Mouse (Mus musculus) heart, adult 8-10 months (tissue): ENCODE data around the gene Kcna2. TPM values are rescaled to one million over a fixed set of nuclear protein-coding genes. Genes with fewer than 3 reads are reported as not detected.
A peak's percentile ranks its signal among the peaks of the same experiment; 100 is the strongest.

Source experiments
- DNase-seq: peaks from one replicate; pipeline ENCODE4 v3.0.0; 2022; ENCODE audit warnings: low spot score
- total RNA-seq, 4 experiments: library from RNA; stranded (reverse); gene quantifications; 2 replicates each; pipeline ENCODE4 v1.2.4; 2022

Gene Kcna2
- total RNA-seq, 4 experiments from 2014 or later = 1.2 to 1.7 (median 1.3) TPM

DNA sequence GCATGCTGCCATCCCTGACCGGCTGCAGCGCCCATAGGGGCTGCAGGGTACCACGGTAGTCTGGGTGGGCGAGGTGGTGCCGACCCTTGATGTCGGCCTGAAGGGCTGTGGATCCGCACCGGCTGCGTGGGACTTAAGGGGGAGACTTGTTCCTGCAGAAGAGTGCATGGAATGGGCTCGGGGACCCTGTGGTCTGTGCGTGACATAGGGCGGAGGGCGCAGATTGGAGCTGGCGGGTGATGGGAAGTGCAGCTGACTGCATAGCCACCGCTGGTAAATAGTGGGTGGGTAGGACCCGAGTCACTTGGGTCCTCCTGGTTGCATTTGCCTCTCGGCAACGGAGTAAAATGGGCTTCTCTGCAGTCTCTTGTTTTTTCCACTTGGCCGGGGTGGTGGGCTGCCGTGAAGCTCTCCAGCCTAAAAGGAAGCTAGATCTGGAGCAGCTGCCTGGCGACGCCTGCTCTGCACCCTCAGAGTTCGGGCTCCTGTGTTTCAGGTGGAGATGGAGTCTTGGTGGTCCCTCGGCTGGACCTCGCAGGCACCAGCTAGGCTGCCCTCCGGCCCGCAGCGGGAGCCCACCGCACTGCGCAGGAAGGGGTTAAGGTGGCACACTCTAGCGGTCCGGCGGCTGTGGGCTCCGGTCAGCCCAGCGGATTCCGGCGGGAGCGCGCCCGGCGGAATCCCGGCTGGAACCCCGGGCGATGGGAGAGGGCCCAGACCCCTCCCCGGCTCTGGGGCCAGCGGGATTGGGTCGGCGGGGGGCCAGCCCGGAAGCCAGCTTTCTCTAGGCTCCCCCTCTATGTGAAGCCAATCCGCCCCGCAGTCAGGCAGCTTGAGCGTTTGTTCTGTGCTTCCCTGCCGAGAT, 1.1 kb downstream of the Kcna2 start:
- no peak for DNase-seq

GRCm38 (mm10) chr3:107103041-107103440, 2.1 kb downstream of the Kcna2 start:
- no peak for DNase-seq

DNA sequence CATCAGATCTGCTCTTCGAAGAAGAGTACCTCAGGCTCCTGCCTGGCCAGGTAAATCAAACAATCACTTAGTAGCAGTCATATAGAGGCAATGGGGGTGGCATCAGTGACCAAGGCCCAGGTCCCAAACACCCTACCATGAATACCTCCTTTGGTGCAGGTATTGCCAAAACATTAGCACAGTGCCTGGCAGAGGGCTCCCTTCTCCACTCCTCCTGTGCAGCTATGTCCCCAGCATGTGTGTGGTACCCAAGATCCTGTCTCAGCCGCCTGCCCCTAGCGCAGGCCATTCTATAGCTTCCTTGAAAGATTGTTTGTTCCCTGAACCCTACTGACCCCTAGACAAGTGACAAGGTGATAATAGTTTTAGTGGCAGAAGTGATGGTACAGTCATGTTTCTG, 2.5 kb downstream of the Kcna2 start:
- no peak for DNase-seq

- DNase-seq = no peak
These were observed 5.0 kb downstream of the Kcna2 start for GRCm38 (mm10) chr3:107105986-107106385.

DNA sequence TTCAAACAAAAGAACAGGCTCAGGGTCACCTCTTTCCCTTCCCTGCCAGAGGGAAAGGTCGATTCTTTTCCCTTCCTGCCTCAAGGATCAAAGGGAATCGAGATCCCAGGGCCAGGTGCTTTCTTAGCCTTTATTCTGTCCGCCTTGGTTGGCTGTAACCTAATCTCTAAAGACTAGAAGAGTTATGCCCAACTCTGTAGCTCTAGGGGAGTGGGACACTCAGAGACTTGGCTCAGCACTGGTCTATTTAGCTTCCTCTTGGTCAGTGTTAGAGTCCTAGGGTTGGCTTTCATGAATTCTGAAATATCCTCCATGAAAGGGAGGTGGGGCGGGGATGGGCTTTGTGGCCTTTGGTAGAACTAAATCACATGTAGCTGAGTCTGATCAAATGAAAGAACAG, 11.6 kb downstream of the Kcna2 start:
- no peak for DNase-seq

DNA sequence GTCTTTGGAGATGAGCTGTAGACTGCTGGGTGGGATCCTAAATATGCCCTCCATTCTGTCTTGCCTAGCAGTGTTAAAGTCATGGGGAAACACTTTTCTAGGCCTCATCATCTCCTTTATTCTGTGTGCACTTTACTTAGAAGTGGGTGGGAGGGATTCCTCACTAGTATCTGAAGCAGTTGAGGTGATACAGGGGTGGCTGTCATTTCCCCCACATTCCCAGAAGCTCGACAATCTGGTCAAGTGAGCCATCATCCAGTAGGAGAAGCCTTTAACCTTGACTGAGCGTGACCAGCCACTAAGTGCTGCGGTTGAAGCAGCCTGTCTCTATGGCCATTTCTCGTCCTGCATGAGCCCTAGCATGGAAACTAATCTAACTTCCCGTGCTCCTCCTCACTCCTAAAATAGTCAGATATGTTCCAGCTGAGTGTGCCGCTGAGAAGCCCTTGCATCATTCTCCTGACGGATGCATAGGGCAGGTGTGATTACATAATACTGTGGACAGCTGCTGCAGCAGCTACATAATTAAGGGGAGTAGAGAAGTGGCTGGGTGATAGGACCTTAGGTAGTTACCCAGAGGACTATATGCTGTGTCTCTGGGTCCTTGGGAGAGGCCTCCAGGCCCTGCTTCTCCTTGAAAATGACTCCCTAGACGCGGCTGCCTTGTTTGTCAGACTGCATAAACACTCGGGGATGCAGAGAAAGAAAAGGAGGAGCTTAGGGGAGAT, 12.2 kb downstream of the Kcna2 start:
- no peak for DNase-seq

GRCm38 (mm10) chr3:107113771-107114737, 13.1 kb downstream of the Kcna2 start:
- DNase-seq = peak; percentile 32

DNA sequence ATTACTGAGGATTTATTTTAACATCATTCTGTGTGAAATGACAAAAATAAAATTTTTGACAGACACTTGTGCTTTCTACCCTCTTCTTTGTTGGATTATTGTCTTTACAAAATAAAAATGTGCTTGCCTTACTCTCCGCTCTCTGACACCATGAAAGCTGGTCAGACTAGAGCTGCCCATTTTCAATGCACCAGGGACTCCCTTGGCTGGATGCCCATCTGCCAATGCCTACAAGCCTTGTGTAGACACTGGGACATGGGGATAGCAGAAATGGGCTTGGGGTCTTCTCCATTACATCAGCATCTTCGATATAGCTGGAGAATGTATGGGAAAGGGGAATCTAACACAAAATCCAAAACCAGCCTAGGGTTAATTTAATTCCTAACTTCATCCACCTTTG, 14.0 kb downstream of the Kcna2 start:
- DNase-seq = no peak

GRCm38 (mm10) chr3:107115746-107116145, 14.8 kb downstream of the Kcna2 start:
- no peak for DNase-seq

DNA sequence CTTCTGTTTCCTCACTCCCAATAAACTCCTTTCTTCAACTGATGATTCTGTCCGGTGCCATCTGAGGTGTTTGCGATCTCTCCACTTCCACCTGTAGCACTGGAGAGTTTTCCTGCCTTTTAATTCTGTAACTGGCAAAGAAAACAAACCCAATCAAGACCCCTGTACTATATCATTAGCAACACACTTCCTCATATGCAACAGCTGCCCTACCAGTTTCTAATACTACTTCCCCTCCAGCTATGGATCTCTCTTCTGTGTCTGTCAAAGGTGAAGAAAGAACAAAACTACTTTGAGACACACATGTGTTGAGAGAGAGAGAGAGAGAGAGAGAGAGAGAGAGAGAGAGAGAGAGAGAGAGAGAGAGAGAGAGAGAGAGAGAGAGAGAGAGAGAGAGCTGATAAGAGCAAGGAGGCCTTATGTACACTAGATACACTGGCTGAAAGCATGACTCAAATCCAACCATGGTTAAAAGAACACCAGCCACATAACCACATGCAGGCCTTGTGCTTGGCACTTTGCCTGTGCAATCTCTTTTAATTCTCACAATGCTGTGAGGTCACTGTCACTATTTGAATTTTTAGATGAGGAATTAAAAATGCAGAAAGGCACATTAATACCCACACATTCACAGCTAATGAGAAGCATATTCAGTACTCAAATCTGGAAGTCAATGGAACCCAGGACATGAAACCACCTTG, 19.1 kb downstream of the Kcna2 start:
- no peak for DNase-seq

GRCm38 (mm10) chr3:107122306-107122705, 21.4 kb downstream of the Kcna2 start:
- DNase-seq = no peak

- no peak for DNase-seq
These were observed 26.7 kb downstream of the Kcna2 start for GRCm38 (mm10) chr3:107127667-107128066.

DNA sequence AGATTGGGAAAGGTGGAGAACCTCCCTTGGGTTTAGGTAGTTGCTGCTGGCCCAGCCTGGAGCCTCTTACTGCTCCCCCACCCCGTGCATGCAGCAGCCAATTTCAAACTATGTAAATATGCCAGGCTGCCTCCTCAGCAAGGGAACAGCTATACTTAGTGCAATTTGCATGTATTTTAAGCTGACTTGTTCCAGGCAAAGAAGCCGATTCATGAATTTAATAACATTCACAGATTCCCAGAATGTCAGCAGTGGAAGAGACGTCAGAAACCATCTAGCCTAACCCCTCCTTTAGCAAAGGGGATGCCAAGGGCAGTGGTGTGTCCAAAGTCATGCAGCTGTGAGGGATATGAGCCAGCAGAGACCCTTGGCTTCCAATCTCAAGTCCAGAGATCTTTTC, 27.5 kb downstream of the Kcna2 start:
- DNase-seq = no peak

DNA sequence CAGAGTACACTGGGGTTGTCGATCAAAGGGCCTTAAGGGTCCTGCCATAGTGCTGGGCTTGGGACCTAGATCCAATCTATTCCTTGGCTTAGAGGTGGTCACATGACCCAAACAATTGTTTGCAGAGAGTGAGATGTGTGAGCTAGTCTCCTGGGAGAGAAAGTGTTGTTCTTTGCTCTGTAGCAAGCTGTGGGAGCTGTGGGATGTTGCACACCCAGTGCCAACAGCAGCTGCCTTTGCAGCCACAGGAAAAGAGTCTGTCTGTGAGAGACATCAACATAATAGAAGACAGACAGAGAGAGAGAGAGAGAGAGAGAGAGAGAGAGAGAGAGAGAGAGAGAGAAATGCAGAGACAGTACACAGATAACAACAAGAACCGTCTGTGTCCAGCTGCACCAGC, 28.3 kb downstream of the Kcna2 start:
- DNase-seq = no peak

- peak; percentile 48 for DNase-seq
These were observed 29.8 kb downstream of the Kcna2 start for GRCm38 (mm10) chr3:107130661-107131326.

- no peak for DNase-seq
These were observed 30.9 kb downstream of the Kcna2 start for GRCm38 (mm10) chr3:107131846-107132245.

DNA sequence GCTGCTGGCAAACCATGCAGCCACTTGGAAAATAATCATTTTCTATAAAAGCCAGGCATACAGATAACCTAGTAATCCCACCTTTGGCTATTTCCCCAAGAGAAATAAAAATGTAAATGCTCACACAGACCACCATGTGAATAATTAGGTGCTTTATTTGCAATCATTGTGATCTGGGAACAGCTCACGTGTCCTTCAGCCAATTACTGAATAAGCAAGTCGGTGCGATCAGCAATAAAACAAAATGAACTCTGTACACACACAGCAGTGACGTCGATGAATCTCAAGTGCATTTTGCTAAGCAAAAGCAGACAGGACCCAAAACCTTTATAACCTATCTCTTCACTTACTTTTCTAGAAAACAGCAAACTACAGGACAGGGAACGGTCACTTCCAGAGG, 31.7 kb downstream of the Kcna2 start:
- DNase-seq = no peak

GRCm38 (mm10) chr3:107134457-107134856, 33.5 kb downstream of the Kcna2 start:
- DNase-seq = no peak

- no peak for DNase-seq
These were observed 46.2 kb downstream of the Kcna2 start for GRCm38 (mm10) chr3:107147126-107147525.

DNA sequence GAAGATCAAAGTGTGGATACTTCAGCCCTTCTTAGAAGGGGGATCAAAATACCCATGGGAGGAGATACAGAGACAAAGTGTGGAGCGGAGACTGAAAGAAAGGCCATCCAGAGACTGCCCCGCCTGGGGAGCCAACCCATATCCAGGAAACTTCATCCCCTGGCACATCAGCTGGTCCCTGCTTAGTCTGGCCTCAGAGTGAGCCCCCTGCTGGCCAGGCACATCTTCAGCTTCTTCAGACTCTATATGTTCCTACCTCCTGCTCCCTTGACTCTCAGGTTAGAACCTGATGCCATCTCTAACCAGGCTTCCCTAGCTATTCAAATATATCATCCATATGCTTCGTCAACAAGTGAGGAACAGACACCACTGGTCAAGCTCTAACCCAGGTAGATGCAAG, 48.1 kb downstream of the Kcna2 start:
- peak; percentile 29 for DNase-seq

DNA sequence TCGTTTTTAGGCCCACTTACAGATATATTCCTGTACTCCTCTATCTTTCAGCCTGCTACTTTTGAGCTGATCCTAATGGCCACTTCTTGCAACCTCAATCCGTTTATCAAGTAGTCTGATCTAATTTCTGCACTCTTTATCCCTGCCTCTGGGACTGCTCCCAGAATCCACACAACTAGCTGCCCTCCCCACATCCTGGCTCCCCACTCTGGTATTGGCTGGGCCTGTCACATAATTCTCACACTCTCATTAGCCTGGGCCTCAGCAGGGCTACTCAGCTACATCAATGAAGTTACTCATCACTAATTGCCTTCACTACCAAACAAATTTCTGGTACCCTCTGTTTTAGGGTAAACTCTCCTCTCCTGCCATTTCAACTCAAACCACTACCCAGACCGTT, 49.5 kb downstream of the Kcna2 start:
- DNase-seq = no peak
